Mouse (Mus musculus): ENCODE measurements around the gene Ccl8. TPM values are rescaled to one million over a fixed set of nuclear protein-coding genes. Genes with fewer than 3 reads are reported as not detected.

The Ccl8 gene
- not detected for total RNA-seq (2023)

GRCm38 (mm10) chr11:82114885-82115284 lies at the start of gene Ccl8:
TSS of gene Ccl8 (plus strand) at chr11:82115185.

GRCm38 (mm10) chr11:82101529-82101928 lies 13.5 kb upstream of the Ccl8 start, which contains the start of gene Ccl12:
TSS of gene Ccl12 (plus strand) at chr11:82101845.

Other genes with a start within 250 kb of the Ccl8 start
- gene Asic2, start 146.7 kb upstream of the Ccl8 start, total RNA-seq (2023): not detected
- 100 to 1,000 TPM; 116 to 119 TPM for gene Ccl2, start 79.6 kb upstream of the Ccl8 start, total RNA-seq (2023)
- gene Gm17268, start 76.6 kb upstream of the Ccl8 start, total RNA-seq (2023): not detected
- gene Ccl7, start 69.5 kb upstream of the Ccl8 start, total RNA-seq (2023): 1 to 10 TPM in 1 of 2 experiments, under 1 TPM in 1; 0.94 to 1.3 TPM
- not detected for gene Ccl11, start 57.4 kb upstream of the Ccl8 start, total RNA-seq (2023)
- gene Ccl12, start 13.3 kb upstream of the Ccl8 start, total RNA-seq (2023): not detected
- not detected for gene Ccl1, start 190.5 kb downstream of the Ccl8 start, total RNA-seq (2023)